Mouse (Mus musculus) retina, postnatal 1 day (tissue): ENCODE measurements at regions not wholly inside any gene's neighbourhood (a gene's known extent, or its start where the extent isn't known, plus 50 kb on each side); places are given as distances from the start of the nearest gene placed in this dataset.
A peak's percentile ranks its signal among the peaks of the same experiment; 100 is the strongest.

Experiments
- DNase-seq: peaks from one replicate; pipeline ENCODE4 v3.0.0-alpha.2; 2012

DNA sequence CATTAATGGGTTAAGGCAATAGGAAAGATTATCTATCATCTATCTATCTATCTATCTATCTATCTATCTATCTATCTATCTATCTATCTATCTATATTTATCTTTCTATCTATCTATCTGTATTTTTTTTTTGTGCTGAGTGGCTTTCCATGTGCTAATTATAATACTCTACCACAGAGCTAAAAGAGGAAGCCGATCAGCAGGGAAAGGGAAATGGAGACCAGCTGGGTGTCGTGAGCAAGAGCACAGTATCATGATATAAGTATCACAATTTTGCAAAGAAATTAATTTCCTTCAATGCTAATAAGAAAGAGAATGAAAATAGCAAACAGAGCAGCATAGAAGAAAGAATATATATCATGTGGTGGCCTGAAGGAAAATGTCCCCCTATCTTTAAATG is 69.6 kb downstream of the Cldn1 start:
- DNase-seq: no peak

DNA sequence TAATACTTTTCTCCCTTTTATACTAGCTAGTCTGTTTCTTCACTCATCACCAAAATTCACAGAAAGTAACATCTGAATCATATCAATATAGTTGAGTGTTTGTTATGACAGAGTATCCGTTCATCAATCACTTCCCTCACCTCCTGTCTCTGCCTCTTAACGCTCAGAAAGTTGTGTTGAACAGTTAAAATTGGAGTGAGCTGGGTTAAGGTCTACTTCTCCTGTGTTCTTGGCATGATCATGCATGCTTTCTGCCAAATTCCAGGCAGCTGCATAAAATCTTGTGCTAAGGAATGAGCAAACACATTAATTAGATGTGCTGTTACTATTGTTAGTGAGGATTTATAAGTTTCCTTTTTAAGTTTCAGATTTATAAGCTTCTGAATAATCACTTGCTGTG is 79.9 kb downstream of the Cldn1 start:
- DNase-seq: no peak

DNA sequence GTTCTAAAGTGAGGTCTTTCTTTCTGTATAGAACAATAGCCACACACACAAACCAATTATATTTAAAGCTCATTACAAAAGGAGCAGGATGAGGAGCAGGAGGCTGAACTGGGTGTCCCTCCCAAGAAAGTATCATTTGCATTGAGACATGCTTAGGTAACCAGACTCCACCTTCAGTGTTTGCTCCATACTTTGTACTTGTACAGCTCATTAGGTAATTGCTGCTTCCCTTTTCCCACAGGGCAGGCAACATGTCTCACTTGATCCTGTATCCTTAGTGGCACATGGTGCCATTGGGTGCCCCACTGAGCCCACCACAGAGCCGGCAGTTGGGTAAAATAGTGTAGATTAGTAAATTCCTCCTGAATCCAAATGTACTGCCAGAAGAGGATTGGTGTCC is 86.0 kb downstream of the Cldn1 start:
- no peak for DNase-seq

DNA sequence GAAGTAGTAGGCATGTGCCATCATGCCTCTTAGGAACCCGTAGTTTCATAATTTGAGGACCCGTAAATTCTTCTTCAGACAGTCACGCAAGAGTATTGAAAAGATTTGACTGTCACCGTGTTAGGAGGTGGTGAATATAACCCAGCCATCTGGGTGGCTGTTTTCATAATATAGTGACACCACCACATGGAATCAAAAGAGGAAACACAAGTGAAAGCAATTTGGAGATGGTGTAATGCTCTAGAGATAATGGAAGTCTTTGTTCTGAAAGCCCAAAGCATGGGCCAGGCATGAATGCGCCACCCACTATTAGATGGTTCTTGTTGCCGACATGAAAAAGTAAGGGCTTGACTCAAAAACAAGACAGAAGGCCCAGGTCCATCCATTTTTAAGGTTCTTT is 86.9 kb downstream of the Cldn1 start:
- DNase-seq: no peak

DNA sequence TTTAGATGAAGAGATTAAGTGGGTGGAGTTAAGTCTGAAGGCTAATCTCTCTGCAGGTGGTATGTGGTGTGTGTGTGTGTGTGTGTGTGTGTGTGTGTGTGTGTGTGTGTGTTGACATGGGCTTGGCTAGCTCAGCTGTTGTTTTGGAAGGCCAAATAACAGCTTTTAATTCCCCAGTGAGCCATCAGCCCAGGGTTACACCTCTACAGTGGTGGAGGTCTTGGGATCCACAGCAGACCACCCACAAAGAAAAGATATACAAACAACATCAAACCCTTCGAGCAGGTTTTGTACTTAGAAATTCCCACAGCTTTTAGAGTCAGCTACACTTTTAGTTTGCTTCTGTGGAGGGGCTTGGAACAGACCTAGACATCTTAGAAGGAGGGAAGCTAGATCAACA is 89.2 kb downstream of the Cldn1 start:
- DNase-seq: no peak

DNA sequence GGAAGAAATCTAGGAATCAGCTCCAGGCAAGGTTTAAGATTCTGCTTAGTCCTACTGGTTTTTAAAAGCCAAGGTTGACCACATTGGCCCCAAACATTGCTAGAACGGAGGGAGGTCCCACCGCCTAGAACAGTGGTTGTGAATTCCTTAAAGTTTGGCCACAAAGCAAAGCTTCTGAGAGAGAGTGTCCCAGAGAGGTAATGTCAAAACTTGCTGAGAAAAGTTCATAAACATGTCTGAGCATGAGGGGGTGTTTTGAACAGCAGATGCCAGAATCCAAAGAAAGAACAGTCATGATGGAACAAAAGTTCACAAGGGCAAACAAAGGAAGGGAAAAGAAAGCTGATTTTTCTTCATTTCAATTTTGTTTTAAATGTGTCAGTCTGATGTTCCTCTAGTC is 90.1 kb downstream of the Cldn1 start:
- DNase-seq: no peak

DNA sequence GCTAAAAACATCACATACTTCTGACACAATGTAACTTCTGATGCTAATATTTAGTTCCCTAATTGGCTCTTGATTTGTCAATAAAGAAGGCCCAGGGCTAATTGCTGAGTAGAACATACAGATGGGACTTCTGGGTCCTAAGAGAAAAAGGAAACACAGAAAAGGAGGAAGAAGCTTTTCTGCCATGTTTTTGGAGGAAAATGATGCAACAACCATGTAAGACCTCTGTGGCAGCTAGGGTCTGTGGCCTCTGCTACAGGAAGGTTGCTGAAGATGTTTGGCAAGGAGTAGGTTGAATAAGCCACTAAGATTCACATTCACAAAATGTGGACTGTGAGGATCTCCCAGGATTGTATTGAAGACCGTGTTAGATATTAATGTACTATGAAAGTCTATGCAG is 94.9 kb downstream of the Cldn1 start:
- no peak for DNase-seq

DNA sequence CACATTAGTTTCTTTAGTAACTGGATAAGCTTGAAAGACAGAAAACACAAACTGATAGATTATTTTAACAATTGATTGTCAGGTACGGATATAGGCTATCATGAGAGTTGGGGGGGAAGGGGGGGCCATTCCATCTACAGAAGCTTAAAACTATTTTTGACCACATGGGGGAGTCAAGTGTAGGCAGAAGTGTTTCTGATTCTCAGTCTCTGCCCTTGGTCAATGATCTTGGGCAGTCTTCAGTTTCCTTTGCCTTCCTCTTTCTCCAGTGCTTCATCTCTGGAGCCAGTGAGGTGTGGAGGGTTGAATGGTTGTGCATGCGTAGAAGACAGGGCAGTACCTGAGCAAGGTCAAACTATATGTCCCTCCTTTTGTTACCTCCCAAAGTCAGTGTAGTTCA is 118.8 kb downstream of the Cldn1 start:
- no peak for DNase-seq

DNA sequence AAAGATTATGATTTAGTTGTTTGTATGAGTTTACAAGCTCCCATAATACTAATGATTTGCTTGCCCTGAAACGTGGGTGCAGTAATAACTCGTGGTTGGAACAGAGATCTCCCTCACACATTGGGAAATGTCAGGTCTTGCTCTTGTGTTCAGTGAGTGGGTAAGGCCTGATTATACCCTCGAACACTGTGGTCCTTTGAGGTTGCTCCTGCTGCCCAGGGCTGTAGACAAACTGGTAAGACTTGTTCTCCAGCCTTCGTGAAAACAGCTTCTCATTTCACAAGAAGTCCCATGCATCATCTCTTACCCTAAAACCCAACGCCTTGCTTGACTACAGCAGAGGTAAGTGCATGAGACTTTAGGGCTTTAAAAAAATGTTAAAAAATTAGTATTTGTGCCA is 119.9 kb downstream of the Cldn1 start:
- DNase-seq: no peak

DNA sequence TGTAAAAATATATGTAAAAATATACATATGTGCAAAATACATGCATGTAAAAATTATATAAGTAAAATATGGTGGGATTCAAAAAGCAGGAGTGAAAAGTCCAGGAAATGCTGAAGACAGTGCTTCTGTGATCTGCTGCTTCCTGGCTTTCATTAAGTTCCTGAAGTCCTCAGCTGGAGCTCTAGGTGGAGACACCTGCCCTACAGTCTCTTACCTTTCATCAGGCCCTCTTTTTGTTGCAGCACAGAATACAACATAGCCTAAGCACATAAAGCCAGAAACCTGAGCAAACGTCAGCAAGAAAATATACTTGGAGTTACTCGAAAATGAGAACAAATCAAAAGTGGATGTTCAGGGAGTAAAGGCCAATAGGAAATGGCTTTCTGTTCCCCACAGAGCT is 120.6 kb downstream of the Cldn1 start:
- no peak for DNase-seq

DNA sequence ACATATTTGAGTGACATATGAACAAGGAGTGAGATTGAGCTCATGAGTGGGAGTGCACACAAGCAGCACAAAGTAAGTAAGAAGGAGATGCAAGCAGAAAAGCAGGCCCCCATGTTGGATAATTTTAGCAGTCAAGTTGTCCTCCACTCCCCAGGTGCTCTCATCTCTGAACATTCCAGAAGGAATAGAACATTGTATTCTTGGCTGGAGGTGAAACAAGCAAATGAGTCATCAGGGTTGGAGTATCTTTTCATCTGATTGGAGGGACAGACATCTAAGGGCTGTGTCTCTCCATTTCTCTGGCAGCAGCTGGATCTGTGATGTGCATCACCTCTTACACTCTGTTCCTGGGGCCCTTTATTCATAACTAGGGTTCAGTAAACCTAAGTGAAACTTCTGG is 122.7 kb downstream of the Cldn1 start:
- DNase-seq: no peak

DNA sequence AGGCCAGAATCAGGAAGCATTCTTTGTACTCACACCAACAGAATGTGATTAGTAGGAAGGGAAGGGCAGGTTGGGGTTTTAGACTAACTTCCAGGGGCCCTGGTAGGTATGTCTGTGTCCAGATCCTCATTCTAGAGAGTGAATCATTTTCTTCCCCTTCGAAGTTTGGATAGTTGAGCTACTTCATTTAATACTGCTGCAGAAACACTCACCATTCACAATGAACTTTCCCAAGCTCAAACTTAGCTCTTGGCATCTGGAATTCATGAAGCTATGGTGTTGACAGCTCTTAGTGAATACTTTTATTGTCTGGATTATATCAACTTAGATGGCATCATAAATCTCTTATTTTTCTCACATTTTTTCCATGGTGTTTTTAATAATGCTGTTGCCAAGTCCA is 123.7 kb downstream of the Cldn1 start:
- no peak for DNase-seq

DNA sequence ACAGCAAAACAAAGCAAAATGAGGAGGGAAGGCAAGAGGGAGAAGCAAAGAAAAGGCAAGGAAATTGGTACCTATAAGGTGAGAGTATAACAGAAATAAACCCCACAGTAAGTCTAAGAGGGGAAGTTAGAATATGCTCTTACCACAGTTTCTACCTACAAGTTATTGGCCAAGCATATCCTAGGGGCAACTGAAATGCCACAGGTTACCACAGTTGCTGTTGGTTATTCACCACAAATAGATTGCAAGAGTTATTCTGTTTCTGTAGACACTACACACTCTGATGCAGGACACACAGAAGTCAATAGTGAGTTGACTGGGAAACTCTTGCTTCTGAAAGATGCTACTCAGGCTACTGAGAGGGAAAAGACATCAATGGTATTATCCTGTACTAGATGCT is 129.7 kb upstream of the P3h2 start:
- DNase-seq: no peak

DNA sequence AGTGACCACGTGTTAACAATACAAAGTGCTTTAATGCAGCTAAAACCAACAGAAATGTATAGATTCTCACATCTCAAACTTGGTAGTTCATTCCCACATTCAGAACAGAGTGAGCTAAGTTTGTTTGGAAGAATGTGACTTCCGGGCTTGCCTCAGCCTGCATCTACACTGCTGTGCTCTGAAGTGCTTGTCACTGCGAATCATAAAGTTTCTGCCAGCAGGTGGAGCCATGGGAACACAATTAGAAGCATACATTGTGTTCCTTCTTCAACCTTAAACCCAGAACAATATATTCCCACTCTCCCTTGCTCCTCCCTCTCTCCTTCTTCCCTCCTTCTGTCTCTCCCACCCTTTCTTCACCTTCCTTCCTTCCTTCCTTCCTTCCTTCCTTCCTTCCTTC is 128.5 kb upstream of the P3h2 start:
- peak; percentile 84 for DNase-seq

DNA sequence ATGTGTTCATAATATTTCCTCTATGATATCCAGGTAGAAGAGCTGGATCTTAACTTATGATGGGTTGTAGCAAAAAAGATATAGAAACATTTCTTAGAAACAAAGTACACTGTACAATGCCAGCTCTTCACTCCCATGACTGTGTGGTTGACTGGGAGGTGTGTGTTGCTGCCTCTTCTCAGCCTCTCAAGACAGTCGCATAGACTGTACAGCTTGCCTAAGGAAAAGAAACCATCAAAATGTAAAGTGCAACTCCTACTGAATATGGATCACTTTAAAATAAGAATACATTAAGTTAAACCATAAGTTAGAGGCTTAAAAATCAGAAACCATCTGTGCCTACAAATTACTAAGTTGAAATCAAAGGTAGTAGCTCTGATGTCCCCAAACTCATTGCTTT is 125.5 kb upstream of the P3h2 start:
- DNase-seq: no peak

DNA sequence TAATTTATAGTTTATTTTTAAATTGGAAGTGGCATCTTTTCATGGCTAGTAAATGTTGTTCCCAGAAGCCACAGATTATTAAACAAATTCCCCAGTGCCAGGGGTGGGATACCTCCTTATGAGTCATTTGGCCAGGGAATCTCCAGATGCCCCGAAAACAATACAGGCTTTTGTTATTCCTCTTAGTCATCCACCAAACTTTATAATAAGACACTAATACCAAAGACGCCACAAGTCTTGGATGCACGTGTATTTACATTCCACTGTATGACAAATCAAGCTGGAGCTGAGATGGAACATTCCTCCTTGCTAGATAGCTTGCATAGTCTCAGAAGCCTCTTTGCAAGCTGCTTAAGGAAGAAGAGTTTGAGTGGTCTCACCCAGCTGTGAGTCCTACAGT is 105.8 kb upstream of the P3h2 start:
- DNase-seq: no peak

DNA sequence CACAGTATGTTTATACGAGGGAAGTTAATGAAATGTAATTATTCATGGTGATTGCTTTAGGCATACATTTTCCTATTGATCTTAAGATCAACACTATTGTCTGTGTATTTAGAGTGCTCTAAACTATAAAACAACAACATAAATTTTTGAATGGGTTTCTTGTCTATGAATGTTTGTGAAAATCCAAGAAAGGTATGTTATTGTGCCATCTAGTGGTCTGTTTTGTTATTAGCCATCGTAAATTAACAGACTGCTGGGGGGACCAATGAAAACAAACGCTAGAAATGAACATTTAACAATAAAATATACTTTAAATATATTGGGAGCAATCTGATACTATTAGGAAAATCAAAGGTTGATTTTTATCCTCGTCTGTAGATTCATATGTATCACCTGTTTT is 93.5 kb upstream of the P3h2 start:
- DNase-seq: peak; percentile 48

DNA sequence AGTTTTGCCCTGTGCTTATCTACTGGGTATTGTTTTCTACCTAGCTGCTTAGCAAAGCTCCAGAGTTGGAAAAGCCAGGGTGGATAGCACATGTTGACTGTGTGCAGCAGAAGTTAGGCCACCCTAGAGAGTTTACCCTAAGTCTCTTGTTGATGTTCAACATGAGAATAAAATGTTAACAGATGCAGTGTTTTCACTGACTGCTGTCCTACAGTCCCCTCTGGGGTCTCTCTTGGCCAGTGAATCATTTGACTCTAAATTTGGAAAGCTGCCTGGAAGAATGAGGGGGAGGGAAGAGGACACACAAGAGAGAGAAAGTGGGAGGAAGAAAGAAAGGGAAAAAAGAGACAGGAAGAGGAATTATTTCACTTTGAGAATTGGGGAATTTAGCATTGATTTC is 90.8 kb upstream of the P3h2 start:
- DNase-seq: no peak

DNA sequence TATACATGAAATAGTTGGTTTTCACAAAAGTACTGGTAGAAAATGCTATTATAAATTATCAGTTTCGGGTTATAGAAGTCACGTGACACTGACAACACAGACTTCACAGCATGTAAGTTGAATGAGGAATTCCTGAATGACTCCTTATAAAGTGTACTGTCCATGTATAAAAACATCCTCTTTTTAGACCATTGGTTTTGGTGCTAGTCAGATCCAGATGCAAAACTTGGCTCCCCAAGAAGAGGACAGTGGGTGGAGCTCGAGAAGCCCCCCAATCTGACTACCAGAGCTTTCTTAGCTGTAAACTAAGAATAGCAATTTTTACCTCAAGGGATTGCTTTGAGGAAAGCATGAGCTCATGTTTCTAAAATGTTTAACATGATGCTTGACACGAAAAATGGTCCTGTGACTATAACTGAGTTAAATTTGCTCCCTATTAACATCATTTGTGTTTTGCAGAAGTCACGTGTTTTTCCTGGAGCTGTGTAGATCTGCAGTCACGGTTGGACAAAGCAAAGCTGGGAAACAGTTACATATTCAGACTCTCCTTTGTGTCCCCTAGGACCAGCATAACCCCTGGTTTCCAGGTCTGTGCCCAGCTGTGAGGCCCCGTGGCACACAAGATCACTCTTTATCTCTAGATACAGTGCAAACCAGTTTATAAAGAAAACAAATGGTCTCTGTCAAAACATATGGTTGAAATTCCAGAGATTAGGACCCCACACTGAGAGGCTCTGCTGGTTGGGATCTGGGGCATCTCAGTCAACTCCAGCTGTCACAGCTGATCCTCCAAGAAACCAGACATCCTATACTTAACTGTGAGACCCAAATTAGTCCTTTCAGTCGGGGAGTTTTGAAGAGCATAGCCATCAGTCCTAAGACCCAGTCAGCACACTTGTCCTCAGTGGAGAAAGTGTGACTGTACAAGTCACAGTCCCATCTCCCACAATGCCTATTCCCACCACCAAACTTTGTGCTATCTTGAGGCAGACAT is 80.0 kb upstream of the P3h2 start:
- peak; percentile 69 for DNase-seq

DNA sequence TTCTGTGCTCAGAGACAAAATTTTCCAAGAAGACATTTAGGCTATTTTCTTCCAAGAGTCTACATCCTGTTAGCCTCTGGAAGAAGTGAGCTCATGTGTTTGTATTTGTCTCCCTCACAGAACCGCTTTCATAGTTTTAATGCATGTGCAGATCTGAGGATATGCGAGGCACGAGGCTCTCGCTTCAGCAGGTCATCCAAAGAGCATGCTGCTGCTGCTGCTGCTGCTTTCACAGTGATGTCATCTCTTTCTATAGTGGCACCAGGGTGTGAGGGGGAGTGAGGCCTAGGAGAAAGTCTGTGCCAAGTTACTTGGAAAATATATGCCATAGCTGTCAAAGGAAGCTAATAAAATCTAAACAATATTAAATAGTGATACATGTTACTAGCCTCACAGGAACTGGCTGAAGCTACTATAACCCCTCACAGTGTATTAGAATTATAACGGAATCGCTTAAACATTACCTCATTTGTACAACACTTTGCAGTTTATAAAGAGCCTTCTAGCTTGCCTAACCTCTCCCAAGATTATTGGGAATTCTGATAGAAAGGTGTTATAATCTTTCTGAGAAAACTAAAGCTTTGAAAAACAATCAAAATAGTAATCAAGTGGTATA is 79.2 kb upstream of the P3h2 start:
- DNase-seq: peak; percentile 18

DNA sequence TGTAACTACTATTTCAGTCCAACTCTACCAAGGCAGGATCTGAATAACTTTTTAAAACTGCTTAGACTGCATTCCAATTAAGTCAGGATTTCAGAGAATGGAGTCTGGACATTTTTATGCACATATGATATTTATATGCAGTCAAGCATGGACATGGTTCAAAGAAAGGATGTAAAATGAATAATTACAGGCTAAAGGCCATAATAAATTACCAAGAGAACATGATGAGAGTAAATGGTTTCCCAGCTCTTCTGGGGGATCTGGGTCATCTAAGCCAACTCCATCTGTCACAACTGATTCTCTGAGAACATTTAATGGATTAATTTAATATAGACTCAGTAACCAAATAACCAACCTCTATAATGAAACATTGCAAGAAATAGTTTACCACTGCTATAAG is 77.9 kb upstream of the P3h2 start:
- no peak for DNase-seq

DNA sequence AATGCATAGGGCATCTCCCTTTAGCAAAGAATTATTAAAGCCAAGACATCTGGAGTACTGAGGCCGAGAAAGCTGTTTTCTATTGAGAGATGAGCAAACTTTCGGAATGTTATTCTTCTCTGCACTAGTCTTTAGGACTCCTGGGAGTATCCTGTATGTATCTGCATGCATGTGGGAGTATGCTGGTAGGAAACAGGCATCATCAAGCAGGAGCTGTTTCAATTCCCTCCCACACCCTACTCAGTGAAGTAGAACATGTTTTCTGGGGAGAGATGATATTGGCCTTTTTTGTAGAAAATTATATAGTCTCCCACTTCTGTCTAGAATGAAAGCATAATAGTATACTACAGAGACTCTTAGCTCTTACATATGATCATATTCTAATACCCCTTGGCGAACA is 76.1 kb upstream of the P3h2 start:
- no peak for DNase-seq

DNA sequence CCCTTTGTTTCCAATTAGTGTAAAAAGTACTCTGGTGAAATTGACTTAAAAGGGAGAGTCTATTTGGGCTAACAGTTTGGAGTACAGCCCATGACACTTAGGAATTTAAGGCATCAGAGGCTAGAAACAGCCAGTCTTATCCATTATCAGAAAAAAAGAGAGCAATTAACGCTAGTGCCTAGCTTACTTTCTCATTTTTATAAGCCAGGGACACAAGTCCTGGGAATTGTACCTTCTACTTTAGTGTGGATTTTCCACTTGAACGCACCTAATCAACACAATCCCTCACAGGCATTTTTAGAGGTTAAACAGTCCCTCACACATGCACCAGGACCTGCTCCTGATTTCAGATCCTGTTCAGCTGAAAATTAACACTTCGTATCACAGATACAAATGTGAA is 65.9 kb upstream of the P3h2 start:
- peak; percentile 27 for DNase-seq

DNA sequence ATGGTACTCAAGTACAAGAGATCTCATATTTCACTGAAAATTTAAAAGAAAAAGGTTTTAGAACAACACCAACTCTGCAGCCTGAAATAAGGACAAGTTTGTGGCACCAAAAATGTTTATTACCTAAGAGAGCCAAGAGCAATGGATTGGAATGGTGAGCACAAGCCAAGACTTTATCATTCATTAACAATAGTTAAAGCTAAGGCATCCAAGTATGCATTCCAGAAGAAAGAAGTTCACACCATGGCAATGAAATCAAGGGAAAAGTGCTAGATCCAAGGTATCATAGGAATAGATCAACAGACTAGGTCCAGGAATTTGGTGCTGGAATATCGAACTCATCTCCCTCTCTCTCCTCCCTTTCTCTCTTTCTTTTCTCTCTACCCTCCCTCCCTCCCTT is 63.8 kb upstream of the P3h2 start:
- DNase-seq: no peak

DNA sequence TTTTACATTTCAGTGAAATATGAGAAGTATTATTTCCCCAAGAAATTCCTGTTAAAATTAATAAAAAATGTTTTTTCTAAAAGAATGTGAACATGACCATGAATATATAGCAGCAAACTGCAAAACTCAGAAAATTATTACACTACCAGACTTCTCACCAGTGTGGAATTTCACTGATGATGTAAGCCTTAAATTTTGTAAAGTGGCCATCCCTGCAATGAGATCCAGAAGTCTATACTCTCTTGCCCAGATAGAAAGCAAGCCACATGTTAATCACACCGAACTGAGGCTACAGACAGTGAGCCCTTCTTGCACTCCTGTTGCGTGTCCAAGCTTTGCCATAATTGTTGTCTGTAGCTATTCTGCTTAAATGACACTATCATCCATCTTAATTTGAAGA is 62.6 kb upstream of the P3h2 start:
- no peak for DNase-seq
